Mouse (Mus musculus) heart, adult 2 months (tissue): ENCODE measurements around the gene Ppp1r37. TPM values are rescaled to one million over a fixed set of nuclear protein-coding genes. Genes with fewer than 3 reads are reported as not detected.

Source experiments
- DNase-seq, 2 experiments: peaks; one replicate each; pipeline ENCODE4 v3.0.0; 2021
- H3K27ac ChIP-seq: fragments of 200-600 bp; 2 replicates; pipeline ENCODE4 v1.8.1; 2022
- H3K27me3 ChIP-seq: fragments of 200-500 bp; 2 replicates; pipeline ENCODE4 v1.6.1; 2012; ENCODE audit warnings: mild to moderate bottlenecking, low read length, inconsistent platforms, mixed read lengths; ENCODE audit not compliant: control insufficient read depth, insufficient read depth
- H3K36me3 ChIP-seq: fragments of 200-500 bp; 2 replicates; pipeline ENCODE4 v1.6.1; 2012; ENCODE audit warnings: low read length, inconsistent platforms; ENCODE audit not compliant: control insufficient read depth, insufficient read depth
- H3K4me1 ChIP-seq: fragments of 200-500 bp; 2 replicates; pipeline ENCODE4 v1.6.1; 2011; ENCODE audit warnings: low read length; ENCODE audit not compliant: control insufficient read depth, insufficient read depth
- H3K4me3 ChIP-seq: fragments of 200-600 bp; 2 replicates; pipeline ENCODE4 v1.8.1; 2022
- H3K79me2 ChIP-seq: fragments of 200-500 bp; replicated peaks from 2 replicates; pipeline ENCODE4 v1.6.1; 2012; ENCODE audit warnings: mild to moderate bottlenecking, inconsistent platforms, low read length, moderate library complexity, mixed read lengths; ENCODE audit not compliant: control insufficient read depth, insufficient read depth
- H3K9ac ChIP-seq: fragments of 200-500 bp; 2 replicates; pipeline ENCODE4 v1.6.1; 2012; ENCODE audit warnings: low read depth, mild to moderate bottlenecking, control low read depth, inconsistent platforms, low read length, mixed read lengths
- CTCF ChIP-seq: fragments of 200-600 bp; IDR thresholded peaks from 2 replicates; pipeline ENCODE4 v1.8.1; 2022; ENCODE audit warnings: antibody characterized with exemption, mild to moderate bottlenecking, moderate library complexity
- EP300 ChIP-seq: fragments of 200-500 bp; IDR thresholded peaks from 2 replicates; pipeline ENCODE4 v1.6.1; 2011; ENCODE audit warnings: low read depth, low read length, control low read depth; ENCODE audit not compliant: insufficient read depth
- POLR2A ChIP-seq: fragments of 200-500 bp; IDR thresholded peaks from 2 replicates; pipeline ENCODE4 v1.6.1; 2011; ENCODE audit warnings: mild to moderate bottlenecking, low read depth, low read length, control low read depth; ENCODE audit not compliant: insufficient read depth
- WGBS: fragments of 180-500 bp; shearing (Covaris S2); methylation state at CpG from one replicate; pipeline ENCODE4 v1.1.7; 2018; 5-methylcytosine and 5-hydroxymethylcytosine counted together
- intact Hi-C: fragments of 180-260 bp; cut with DNase I; formaldehyde crosslinking; loops from one replicate; pipeline ENCODE4 v1.15.1; 2025
- polyA plus RNA-seq: library from polyadenylated mRNA; depleted of rRNA; stranded (reverse); fragments of >200 nt; gene quantifications from 2 replicates; pipeline ENCODE4 v1.2.3, GENCODE M21; 2012
- total RNA-seq, 2 experiments: library from RNA; stranded (reverse); gene quantifications; 2 replicates each; pipeline ENCODE4 v1.2.3; 2021

The Ppp1r37 gene
- total and polyA plus RNA-seq, 3 experiments = 58.0 to 69.5 (median 66.4) TPM

DNA sequence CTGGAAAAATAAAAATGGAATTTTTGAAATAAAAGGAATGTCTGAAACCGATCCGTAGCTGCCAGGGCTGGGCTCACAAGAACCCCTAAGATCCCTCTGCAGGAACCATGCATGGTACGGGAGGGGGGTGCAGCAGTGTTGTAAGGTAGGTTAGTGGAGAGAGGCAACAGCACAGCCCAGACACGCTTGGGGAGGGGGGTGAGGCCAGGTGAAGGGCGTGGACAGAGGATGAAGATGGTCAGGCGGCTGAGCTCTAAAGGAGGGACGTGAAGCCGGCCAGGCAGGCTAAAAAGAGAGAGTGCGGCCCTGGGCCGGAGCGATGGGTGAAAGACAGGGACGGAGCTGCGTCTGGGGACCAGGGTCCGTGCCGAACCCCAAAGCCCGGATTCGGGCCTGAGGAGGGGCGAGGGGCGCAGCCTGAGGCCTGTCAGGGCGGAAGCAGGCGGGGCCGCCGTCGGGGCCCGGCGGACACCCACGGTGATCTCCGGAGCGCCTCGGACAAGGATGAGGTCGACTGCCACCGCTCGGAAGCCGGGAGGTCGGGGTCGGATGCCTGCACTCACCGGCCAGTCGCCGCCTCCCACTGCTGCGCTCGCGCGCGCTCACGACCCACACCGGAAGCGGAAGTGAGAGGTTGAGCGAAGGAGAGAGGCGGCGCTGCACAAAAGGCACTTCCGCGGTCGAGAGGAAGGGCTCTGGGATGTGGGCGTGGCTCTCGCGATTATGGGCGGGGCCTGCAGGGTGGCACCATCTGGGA is 41.2 kb upstream of the Ppp1r37 start, which contains the start of gene Clasrp:
Gene Clasrp, minus strand, starts transcription at position 638 of the 757 bp plus-strand sequence.
- H3K27me3 ChIP-seq = no peaks in the 10 kb centered on the region
- TF ChIP-seq CTCF (no peak), POLR2A (peak; percentile 81), EP300 (0 out of 2 replicates have a peak, but pooled peaks have one; percentile 35)
- 0 out of 2 replicates have a peak, but pooled peaks cover 1% of the 10 kb centered on the region for H3K4me1 ChIP-seq
- H3K36me3 ChIP-seq = no peaks in the 10 kb centered on the region; the same call in 1 of the 2 replicates
- H3K79me2 ChIP-seq = peaks cover 4% of the 10 kb centered on the region
- peak; percentile 97 for DNase-seq
- peak within 1 kb of the TSS; percentile 88 for H3K27ac ChIP-seq
- H3K4me3 ChIP-seq = peak within 1 kb of the TSS; percentile 99
- under 1% methylated on average over 57 of the region's 57 CpGs for WGBS
- H3K9ac ChIP-seq = peak within 1 kb of the TSS; percentile 94
- intact Hi-C loops = loop anchor here (2.0 kb wide), 1 partner anchor 41 kb away; the partner anchor contains the start of gene Ppp1r37

DNA sequence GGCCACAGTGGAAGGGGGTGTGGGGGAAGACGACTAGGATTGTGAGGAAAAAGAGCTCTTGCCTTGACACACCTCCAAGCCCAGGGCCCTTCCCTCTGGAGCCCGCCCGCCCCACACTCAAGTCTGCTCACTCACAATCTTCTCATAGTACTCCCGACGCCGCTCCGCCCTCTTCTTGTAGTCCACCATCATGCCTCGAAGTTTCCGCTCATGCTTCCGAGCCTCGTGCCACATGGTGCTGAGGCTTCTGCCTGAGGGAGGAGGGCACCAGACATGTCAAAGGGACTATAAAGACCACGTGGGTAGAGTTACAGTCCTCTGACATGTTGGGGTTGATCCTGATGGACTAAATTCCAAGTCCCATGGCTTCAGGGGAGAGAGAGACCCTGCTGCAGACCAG is 40.2 kb upstream of the Ppp1r37 start:
- Histone ChIP-seq H3K36me3 (no peaks in the 10 kb centered on the region; the same call in 1 of the 2 replicates), H3K9ac (no peak overlapping the region), H3K79me2 (peaks cover 4% of the 10 kb centered on the region), H3K4me3 (no peak overlapping the region), H3K27me3 (no peaks in the 10 kb centered on the region), H3K27ac (no peak overlapping the region), H3K4me1 (0 out of 2 replicates have a peak, but pooled peaks cover 1% of the 10 kb centered on the region)
- DNase-seq = no peak
- WGBS = 62% methylated on average over 12 of the region's 12 CpGs
- TF ChIP-seq POLR2A = no peak
- TF ChIP-seq CTCF = no peak
- TF ChIP-seq EP300 = no peak
- intact Hi-C loops = no loop called here

DNA sequence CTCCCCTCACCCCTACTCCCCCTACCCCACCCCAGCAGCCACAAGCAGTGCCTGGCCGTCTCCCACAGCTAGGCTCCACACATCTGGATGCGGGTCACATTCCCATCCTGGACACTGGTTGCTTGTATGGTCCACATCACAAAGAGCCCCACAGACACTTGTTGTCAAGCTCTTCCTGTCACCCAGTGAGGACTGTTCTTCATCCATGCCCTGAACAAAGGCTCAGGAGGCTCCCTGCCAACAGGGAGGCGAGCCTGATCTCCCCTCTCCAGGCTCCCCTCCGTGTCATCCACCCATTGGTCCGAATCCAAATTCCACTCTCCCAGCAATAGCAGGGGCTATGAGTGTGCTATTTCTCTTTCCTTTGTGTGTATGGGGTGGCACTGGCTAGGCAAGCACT is 37.7 kb upstream of the Ppp1r37 start:
- Histone ChIP-seq H3K9ac (no peak overlapping the region), H3K4me1 (0 out of 2 replicates have a peak, but pooled peaks cover 1% of the 10 kb centered on the region), H3K36me3 (no peaks in the 10 kb centered on the region; the same call in 1 of the 2 replicates), H3K4me3 (no peak overlapping the region), H3K27me3 (no peaks in the 10 kb centered on the region), H3K27ac (no peak overlapping the region), H3K79me2 (peaks cover 4% of the 10 kb centered on the region)
- no peak for TF ChIP-seq POLR2A
- no peak for TF ChIP-seq CTCF
- no peak for TF ChIP-seq EP300
- intact Hi-C loops = no loop called here
- no peak for DNase-seq
- WGBS = 24% methylated on average over 5 of the region's 5 CpGs

DNA sequence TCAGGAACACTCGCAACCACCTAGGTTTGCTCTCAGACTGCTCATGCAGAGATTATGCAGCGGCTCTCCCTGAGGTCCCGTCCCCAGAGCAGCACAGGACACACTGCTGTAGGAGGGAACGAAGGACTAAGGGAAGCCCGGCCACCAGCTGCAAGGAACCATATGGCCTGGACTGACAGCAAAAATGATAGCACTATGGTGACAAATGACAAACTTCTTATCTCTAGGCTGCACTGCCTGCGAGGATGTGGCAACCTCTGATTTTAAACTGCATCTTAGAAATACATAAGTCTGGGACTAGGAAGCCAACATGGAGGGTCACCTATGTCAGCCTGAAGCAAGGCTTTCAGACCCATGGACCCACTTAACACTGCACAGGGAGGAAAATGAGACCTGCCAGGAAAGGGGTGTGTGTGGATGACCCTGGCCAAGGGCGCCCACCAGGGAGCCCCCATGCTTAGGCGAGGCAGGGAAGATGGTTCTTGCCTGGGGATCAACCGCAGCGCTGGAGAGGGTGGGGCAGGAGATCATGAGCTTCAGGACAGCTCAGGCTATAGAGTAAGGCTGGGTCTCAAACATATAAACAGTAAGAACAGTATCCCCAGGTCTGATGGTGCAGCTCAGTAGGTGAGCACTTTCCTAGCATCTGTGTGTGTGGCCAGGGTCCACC is 30.3 kb upstream of the Ppp1r37 start:
- no peak for DNase-seq
- Histone ChIP-seq H3K4me1 (no peaks in the 10 kb centered on the region), H3K9ac (no peak overlapping the region), H3K4me3 (no peak overlapping the region), H3K27ac (no peak overlapping the region), H3K27me3 (no peaks in the 10 kb centered on the region), H3K36me3 (no peaks in the 10 kb centered on the region), H3K79me2 (no peaks in the 10 kb centered on the region)
- no peak for TF ChIP-seq POLR2A
- no peak for TF ChIP-seq CTCF
- WGBS = 82% methylated on average over 10 of the region's 10 CpGs
- intact Hi-C loops = loop anchor here (10.0 kb wide), 1 partner anchor 112 kb away; no protein-coding TSS in a partner anchor

DNA sequence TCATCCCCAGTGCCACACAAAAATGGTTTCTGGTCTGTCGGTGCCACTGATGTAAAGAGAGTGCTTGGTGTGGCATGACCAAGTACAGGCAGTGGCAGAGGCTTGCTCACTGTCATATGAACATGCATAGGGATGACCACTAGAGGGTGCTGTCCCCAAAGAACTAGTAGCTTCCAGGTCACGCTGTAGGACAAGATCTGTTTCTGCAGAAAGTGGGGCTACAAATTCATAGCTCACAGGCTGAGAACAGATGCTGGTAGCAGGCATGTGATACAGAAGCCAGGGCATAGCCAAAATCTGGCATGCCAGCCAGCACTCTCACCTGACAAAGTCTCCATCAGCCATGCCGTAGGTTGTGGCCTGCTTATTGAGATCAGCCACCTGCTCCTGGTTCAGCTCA is 27.0 kb upstream of the Ppp1r37 start:
- no peaks in the 10 kb centered on the region for H3K79me2 ChIP-seq
- DNase-seq = peak; percentile 55 to 58
- H3K27me3 ChIP-seq = no peaks in the 10 kb centered on the region
- TF ChIP-seq CTCF = peak; percentile 93
- 0 out of 2 replicates have a peak, but pooled peaks have one; percentile 22 for TF ChIP-seq EP300
- TF ChIP-seq POLR2A = no peak
- no peaks in the 10 kb centered on the region for H3K36me3 ChIP-seq
- no peak overlapping the region for H3K9ac ChIP-seq
- intact Hi-C loops = loop anchor here (2.0 to 10.0 kb wide), 3 partner anchors 21 to 115 kb away; no protein-coding TSS in a partner anchor
- no peak overlapping the region for H3K27ac ChIP-seq
- no peak overlapping the region for H3K4me3 ChIP-seq
- H3K4me1 ChIP-seq = no peaks in the 10 kb centered on the region
- WGBS = 45% methylated on average over 3 of the region's 3 CpGs

DNA sequence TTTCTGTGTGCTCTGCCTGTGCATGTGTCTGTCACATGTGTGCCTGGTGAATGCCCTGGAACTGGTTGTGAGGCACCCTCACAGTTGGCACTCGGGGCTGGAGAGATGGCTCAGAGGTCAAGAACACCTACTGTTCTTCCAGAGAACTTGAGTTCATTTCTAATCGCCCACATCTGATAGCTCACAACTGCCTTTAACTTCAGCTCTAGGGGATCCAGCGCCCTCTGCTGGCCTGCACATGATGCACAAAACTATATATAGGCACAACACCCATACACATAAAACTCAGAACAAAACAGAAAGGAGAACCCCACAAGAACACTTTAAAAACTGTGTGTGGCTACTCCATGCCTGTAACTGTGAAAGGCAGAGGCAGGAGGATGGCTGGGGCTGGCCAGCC is 26.3 kb upstream of the Ppp1r37 start:
- intact Hi-C loops = no loop called here
- H3K79me2 ChIP-seq = no peaks in the 10 kb centered on the region
- no peak overlapping the region for H3K27ac ChIP-seq
- no peaks in the 10 kb centered on the region for H3K4me1 ChIP-seq
- H3K4me3 ChIP-seq = no peak overlapping the region
- no peaks in the 10 kb centered on the region for H3K27me3 ChIP-seq
- TF ChIP-seq CTCF (peak; percentile 60), POLR2A (no peak)
- H3K36me3 ChIP-seq = no peaks in the 10 kb centered on the region
- peak in 1 of 2 experiments; percentile 50 for DNase-seq
- H3K9ac ChIP-seq = no peak overlapping the region
- 51% methylated on average over 3 of the region's 3 CpGs for WGBS
